In the genomic region with DNA sequence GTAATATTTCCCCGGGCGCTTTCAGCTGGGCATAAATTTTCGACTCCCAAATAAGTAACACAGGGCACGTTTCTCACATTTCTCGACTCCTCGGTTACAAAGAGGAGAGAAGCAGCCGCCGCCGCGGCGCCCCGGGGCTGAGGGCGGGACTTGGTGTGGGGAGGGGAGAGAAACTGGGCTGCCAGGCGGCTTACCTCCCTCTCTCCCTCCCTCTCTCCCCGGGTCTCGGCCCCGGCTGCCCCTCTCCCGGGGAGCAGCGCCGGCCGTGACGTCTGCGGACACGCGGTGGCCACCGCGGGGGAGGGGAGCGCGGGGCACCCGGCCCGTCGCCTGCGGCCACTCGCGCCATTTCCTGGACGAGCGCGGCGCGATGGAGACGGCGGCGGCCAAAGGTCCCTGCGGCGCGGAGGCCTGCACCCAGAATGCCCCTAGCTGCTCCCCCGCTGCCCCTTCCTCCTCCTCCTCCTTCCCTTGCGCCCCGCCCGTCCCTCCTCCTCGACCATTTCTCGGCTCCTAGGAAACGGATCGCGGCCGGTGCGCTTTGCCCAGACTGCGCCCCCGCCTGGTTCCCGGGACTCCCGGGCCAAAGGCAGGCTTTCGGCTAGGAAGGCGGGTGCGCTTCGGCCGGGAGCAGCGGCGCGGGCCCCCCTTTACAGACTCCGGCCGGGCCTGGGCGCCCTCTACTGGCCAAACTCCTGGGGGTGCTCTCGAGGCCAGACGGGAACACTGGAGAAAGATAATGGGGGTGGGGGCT, we compare ENCODE assay signal across 8 mouse cellular contexts. TPM values are rescaled to one million over a fixed set of nuclear protein-coding genes. Genes with fewer than 3 reads are reported as not detected.
DNase-seq lines count a peak whose midpoint lies in the region; ATAC-seq lines count a peak whose summit lies in the region.

No protein-coding gene starts in this region.

- peak; percentile 80 for ATAC-seq in hindbrain, embryonic 15.5 days (ENCODE audit: low FRiP score, low read depth)

- DNase-seq in WW6 (ENCODE audit: low read depth, low spot score), result peak; percentile 67
- peak; percentile 95 to 97 for DNase-seq in cerebellum, postnatal 25 days
- peak; percentile 92 for DNase-seq in gastrocnemius, adult 18-20 months (ENCODE audit: low spot score)
- peak; percentile 86 to 89 for DNase-seq in left cerebral cortex, adult 18-20 months (ENCODE audit: low spot score in 2 of 2)
- DNase-seq in lung, postnatal 36 days, result peak; percentile 91
- DNase-seq in right cerebral cortex, postnatal 10 days (ENCODE audit: low spot score in 2 of 2), result peak; percentile 89 to 91
- peak; percentile 87 to 92 for DNase-seq in urinary bladder, postnatal 36 days (ENCODE audit: low spot score in 2 of 2)

- H3K36me3 ChIP-seq in hindbrain, embryonic 15.5 days, result no peaks in the 10 kb centered on the region

- H3K9ac ChIP-seq in hindbrain, embryonic 15.5 days, result peak overlapping the region; percentile 93

- H3K4me1 ChIP-seq in hindbrain, embryonic 15.5 days (replicated peaks), result peaks cover 30% of the 10 kb centered on the region

- H3K4me3 ChIP-seq in hindbrain, embryonic 15.5 days, result peak overlapping the region; percentile 80

- no peaks in the 10 kb centered on the region for H3K27me3 ChIP-seq in hindbrain, embryonic 15.5 days

- no peaks in the 10 kb centered on the region for H3K9me3 ChIP-seq in hindbrain, embryonic 15.5 days

- whole genome bisulfite sequencing in hindbrain, embryonic 15.5 days, result 0% methylated on average over 42 of the region's 74 CpGs

- H3K27ac ChIP-seq in hindbrain, embryonic 15.5 days (replicated peaks), result peak overlapping the region; percentile 99

- H3K4me2 ChIP-seq in hindbrain, embryonic 15.5 days, result peak overlapping the region; percentile 85

RNA-seq across cellular contexts. Expression of gene Kctd15, which starts 1.3 kb away (rescaled TPM):
- total RNA-seq in gastrocnemius, adult 18-20 months (2021), result 10 to 100 TPM; 45.8 to 49.0 TPM
- 24.1 and 26.0 TPM in 2 replicates for polyA plus RNA-seq in hindbrain, embryonic 15.5 days (2015; fragmentation: Nextera tagmentation; extraction: Ambion mirVana)
- total RNA-seq in left cerebral cortex, adult 18-20 months (2021), result 10 to 100 TPM; 10.3 to 11.9 TPM

Comparison
In these comparisons a context has a peak if more than half of its experiments do, and no peak if none do; other contexts are left out.
1. Peak in every context shown above with its lines: DNase-seq, ATAC-seq, H3K4me3 ChIP-seq and H3K27ac ChIP-seq.